Mouse (Mus musculus) hindbrain, embryonic 13.5 days (tissue): Measurements from ENCODE around the gene Tas2r116. TPM values are rescaled to one million over a fixed set of nuclear protein-coding genes. Genes with fewer than 3 reads are reported as not detected.

ENCODE experiments used
- ATAC-seq: fragments of 200-750 bp; cut with Nextera tagmentation; 2 replicates; pipeline ENCODE4 v1.8.0; 2017; ENCODE audit warnings: moderate TSS enrichment; ENCODE audit not compliant: low FRiP score
- H3K27ac ChIP-seq: fragments of 300-500 bp; sonication (generic); 2 replicates; pipeline ENCODE4 v1.5.1; 2015; ENCODE audit warnings: inconsistent platforms, mild to moderate bottlenecking, moderate library complexity
- H3K27me3 ChIP-seq: fragments of 300-500 bp; sonication (generic); 2 replicates; pipeline ENCODE4 v1.6.1; 2015; ENCODE audit warnings: mild to moderate bottlenecking, inconsistent platforms
- H3K36me3 ChIP-seq: fragments of 300-500 bp; sonication (generic); 2 replicates; pipeline ENCODE4 v1.6.1; 2015; ENCODE audit warnings: mild to moderate bottlenecking, inconsistent platforms
- H3K4me1 ChIP-seq: fragments of 300-500 bp; sonication (generic); replicated peaks from 2 replicates; pipeline ENCODE4 v1.6.1; 2015; ENCODE audit warnings: inconsistent platforms
- H3K4me2 ChIP-seq: fragments of 300-500 bp; sonication (generic); 2 replicates; pipeline ENCODE4 v1.6.1; 2015; ENCODE audit warnings: inconsistent platforms, mild to moderate bottlenecking, moderate library complexity
- H3K4me3 ChIP-seq: fragments of 300-500 bp; sonication (generic); 2 replicates; pipeline ENCODE4 v1.5.1; 2015; ENCODE audit warnings: mild to moderate bottlenecking, inconsistent platforms
- H3K9ac ChIP-seq: fragments of 300-500 bp; sonication (generic); 2 replicates; pipeline ENCODE4 v1.6.1; 2015; ENCODE audit warnings: mild to moderate bottlenecking, inconsistent platforms
- H3K9me3 ChIP-seq: fragments of 300-500 bp; sonication (generic); 2 replicates; pipeline ENCODE4 v1.6.1; 2016; ENCODE audit warnings: inconsistent platforms
- WGBS: fragments of 180-500 bp; shearing (Covaris S2); methylation state at CpG from one replicate; pipeline ENCODE4 v1.1.7; 2015; 5-methylcytosine and 5-hydroxymethylcytosine counted together
- polyA plus RNA-seq: library from polyadenylated mRNA; unstranded; fragments of >200 nt; fragmentation: Nextera tagmentation; extraction: Ambion mirVana; gene quantifications from 2 replicates; pipeline ENCODE4 v1.2.1, GENCODE M21; 2015

Gene Tas2r116
- not detected in 2 replicates for polyA plus RNA-seq

GRCm38 (mm10) chr6:132855138-132855537 is at the start of gene Tas2r116:
TSS of gene Tas2r116 (plus strand) at chr6:132855438.
- no peaks in the 10 kb centered on the region for H3K27me3 ChIP-seq
- H3K4me3 ChIP-seq, result no peak within 1 kb of the TSS
- 81% methylated on average over 1 of the region's 1 CpGs for WGBS
- H3K27ac ChIP-seq, result no peak within 1 kb of the TSS
- no peak for ATAC-seq
- no peaks in the 10 kb centered on the region for H3K4me1 ChIP-seq
- H3K9ac ChIP-seq, result no peak within 1 kb of the TSS
- no peak within 1 kb of the TSS for H3K4me2 ChIP-seq
- no peaks in the 10 kb centered on the region for H3K9me3 ChIP-seq
- no peaks in the 10 kb centered on the region for H3K36me3 ChIP-seq

- WGBS, result 74% methylated on average over 1 of the region's 1 CpGs
- Histone ChIP-seq H3K4me3 (no peak within 1 kb of the TSS), H3K27ac (no peak within 1 kb of the TSS), H3K27me3 (no peaks in the 10 kb centered on the region), H3K4me2 (no peak within 1 kb of the TSS), H3K36me3 (no peaks in the 10 kb centered on the region), H3K4me1 (no peaks in the 10 kb centered on the region), H3K9me3 (no peaks in the 10 kb centered on the region), H3K9ac (no peak within 1 kb of the TSS)
- no peak for ATAC-seq
These were observed 8.4 kb upstream of the Tas2r116 start, which contains the start of gene Tas2r123 for GRCm38 (mm10) chr6:132846842-132847241. TSS of gene Tas2r123 (plus strand) at chr6:132847142.

GRCm38 (mm10) chr6:132867708-132868107 is 12.5 kb downstream of the Tas2r116 start, which contains the start of gene Tas2r110:
TSS of gene Tas2r110 (plus strand) at chr6:132868008.
- no peak within 1 kb of the TSS for H3K4me2 ChIP-seq
- no peaks in the 10 kb centered on the region for H3K36me3 ChIP-seq
- H3K27me3 ChIP-seq, result no peaks in the 10 kb centered on the region
- no peaks in the 10 kb centered on the region for H3K9me3 ChIP-seq
- H3K27ac ChIP-seq, result no peak within 1 kb of the TSS
- H3K4me3 ChIP-seq, result no peak within 1 kb of the TSS
- no peak for ATAC-seq
- no peak within 1 kb of the TSS for H3K9ac ChIP-seq
- no peaks in the 10 kb centered on the region for H3K4me1 ChIP-seq

- WGBS, result 85% methylated on average over 1 of the region's 1 CpGs
- ATAC-seq, result no peak
- Histone ChIP-seq H3K27ac (no peak within 1 kb of the TSS), H3K27me3 (no peaks in the 10 kb centered on the region), H3K36me3 (no peaks in the 10 kb centered on the region), H3K4me2 (no peak within 1 kb of the TSS), H3K4me1 (no peaks in the 10 kb centered on the region), H3K4me3 (no peak within 1 kb of the TSS), H3K9me3 (no peaks in the 10 kb centered on the region), H3K9ac (no peak within 1 kb of the TSS)
These were observed 37.5 kb downstream of the Tas2r116 start, which contains the start of gene Tas2r113 for GRCm38 (mm10) chr6:132892711-132893110. TSS of gene Tas2r113 (plus strand) at chr6:132893011.

Other genes with a start within 250 kb of the Tas2r116 start
- gene A630073D07Rik, start 203.9 kb upstream of the Tas2r116 start, polyA plus RNA-seq, result not detected in 2 replicates
- not detected in 2 replicates for gene Tas2r120, start 198.5 kb upstream of the Tas2r116 start, polyA plus RNA-seq
- gene Tas2r121, start 154.4 kb upstream of the Tas2r116 start, polyA plus RNA-seq, result not detected in 2 replicates
- gene Tas2r122, start 143.5 kb upstream of the Tas2r116 start, polyA plus RNA-seq, result not detected in 2 replicates
- not detected in 2 replicates for gene Tas2r115, start 117.4 kb upstream of the Tas2r116 start, polyA plus RNA-seq
- gene Tas2r124, start 100.7 kb upstream of the Tas2r116 start, polyA plus RNA-seq, result not detected in 2 replicates
- not detected in 2 replicates for gene Tas2r102, start 93.3 kb upstream of the Tas2r116 start, polyA plus RNA-seq
- gene Tas2r136, start 77.3 kb upstream of the Tas2r116 start, polyA plus RNA-seq, result not detected in 2 replicates
- gene Tas2r117, start 52.6 kb upstream of the Tas2r116 start, polyA plus RNA-seq, result not detected in 2 replicates
- not detected in 2 replicates for gene Tas2r123, start 8.3 kb upstream of the Tas2r116 start, polyA plus RNA-seq
- not detected in 2 replicates for gene Tas2r110, start 12.6 kb downstream of the Tas2r116 start, polyA plus RNA-seq
- gene Tas2r113, start 37.6 kb downstream of the Tas2r116 start, polyA plus RNA-seq, result not detected in 2 replicates
- not detected in 2 replicates for gene Tas2r125, start 54.2 kb downstream of the Tas2r116 start, polyA plus RNA-seq
- not detected in 2 replicates for gene Tas2r129, start 95.7 kb downstream of the Tas2r116 start, polyA plus RNA-seq
- gene Tas2r131, start 102.5 kb downstream of the Tas2r116 start, polyA plus RNA-seq, result not detected in 2 replicates
- gene Tas2r109, start 125.5 kb downstream of the Tas2r116 start, polyA plus RNA-seq, result not detected in 2 replicates
- gene Tas2r103, start 181.7 kb downstream of the Tas2r116 start, polyA plus RNA-seq, result not detected in 2 replicates
- gene Tas2r140, start 200.4 kb downstream of the Tas2r116 start, polyA plus RNA-seq, result not detected in 2 replicates
- 133 and 138 TPM in 2 replicates for gene Smim10l1, start 249.5 kb downstream of the Tas2r116 start, polyA plus RNA-seq